Mouse (Mus musculus) spleen, postnatal 36 days (tissue): ENCODE measurements around the gene Wdr62.

Experiments
- DNase-seq, 2 experiments: peaks; one replicate each; pipeline ENCODE4 v3.0.0; 2022; ENCODE audit warnings: low spot score in 2 of 2, mixed read lengths in 1 of 2

The Wdr62 gene

GRCm38 (mm10) chr7:30306083-30306779, 26.0 kb upstream of the Wdr62 start:
- no peak for DNase-seq

- DNase-seq, result no peak
Observed at GRCm38 (mm10) chr7:30300914-30301313, 20.7 kb upstream of the Wdr62 start.

- no peak for DNase-seq
Observed at GRCm38 (mm10) chr7:30297266-30297665, 17.0 kb upstream of the Wdr62 start.

GRCm38 (mm10) chr7:30296816-30297215, 16.6 kb upstream of the Wdr62 start:
- DNase-seq, result no peak

- DNase-seq, result no peak
Observed at GRCm38 (mm10) chr7:30295103-30295502, 14.9 kb upstream of the Wdr62 start.

GRCm38 (mm10) chr7:30294296-30294695, 14.1 kb upstream of the Wdr62 start:
- DNase-seq, result no peak

GRCm38 (mm10) chr7:30293795-30294194, 13.6 kb upstream of the Wdr62 start:
- DNase-seq, result no peak

GRCm38 (mm10) chr7:30291215-30292131, 11.3 kb upstream of the Wdr62 start, which contains the start of gene Clip3:
Clip3 (plus strand) TSS chr7:30291728.
- no peak for DNase-seq

- no peak for DNase-seq
Observed at GRCm38 (mm10) chr7:30289714-30290399, 9.6 kb upstream of the Wdr62 start.

GRCm38 (mm10) chr7:30289071-30289713, 9.0 kb upstream of the Wdr62 start:
- DNase-seq, result no peak

GRCm38 (mm10) chr7:30288046-30288445, 7.8 kb upstream of the Wdr62 start:
- DNase-seq, result no peak

- no peak for DNase-seq
Observed at GRCm38 (mm10) chr7:30286701-30287410, 6.6 kb upstream of the Wdr62 start.

GRCm38 (mm10) chr7:30282740-30283139, 2.5 kb upstream of the Wdr62 start:
- no peak for DNase-seq

- no peak for DNase-seq
Observed at GRCm38 (mm10) chr7:30281522-30281921, 1.3 kb upstream of the Wdr62 start.

- DNase-seq, result peak; percentile 75 to 83
Observed at GRCm38 (mm10) chr7:30280670-30281138, 485 bp upstream of the Wdr62 start.

- DNase-seq, result no peak
Observed at GRCm38 (mm10) chr7:30279536-30279935, 683 bp downstream of the Wdr62 start.

- no peak for DNase-seq
Observed at GRCm38 (mm10) chr7:30278911-30279310, 1.3 kb downstream of the Wdr62 start.

- DNase-seq, result no peak
Observed at GRCm38 (mm10) chr7:30274383-30274782, 5.8 kb downstream of the Wdr62 start.

- DNase-seq, result no peak
Observed at GRCm38 (mm10) chr7:30269641-30270040, 10.6 kb downstream of the Wdr62 start.

GRCm38 (mm10) chr7:30266780-30267179, 13.4 kb downstream of the Wdr62 start:
- no peak for DNase-seq

GRCm38 (mm10) chr7:30265935-30266334, 14.3 kb downstream of the Wdr62 start:
- DNase-seq, result no peak
